Mouse (Mus musculus) embryonic facial prominence, embryonic 10.5 days (tissue): ENCODE measurements around the gene Cks1b. TPM values are rescaled to one million over a fixed set of nuclear protein-coding genes. Genes with fewer than 3 reads are reported as not detected.

Source experiments
- DNase-seq: peaks from one replicate; pipeline ENCODE4 v3.0.0-alpha.2; 2017; ENCODE audit warnings: low spot score
- H3K27ac ChIP-seq: fragments of 300-500 bp; sonication (generic); replicated peaks from 2 replicates; pipeline ENCODE4 v1.5.1; 2016; ENCODE audit warnings: mild to moderate bottlenecking
- H3K27me3 ChIP-seq: fragments of 300-500 bp; sonication (generic); replicated peaks from 2 replicates; pipeline ENCODE4 v1.6.1; 2016; ENCODE audit warnings: low read depth, mild to moderate bottlenecking; ENCODE audit not compliant: poor library complexity, severe bottlenecking
- H3K36me3 ChIP-seq: fragments of 300-500 bp; sonication (generic); replicated peaks from 2 replicates; pipeline ENCODE4 v1.6.1; 2016; ENCODE audit warnings: mild to moderate bottlenecking, moderate library complexity
- H3K4me1 ChIP-seq: fragments of 300-500 bp; sonication (generic); 2 replicates; pipeline ENCODE4 v1.6.1; 2016
- H3K4me3 ChIP-seq: fragments of 300-500 bp; sonication (generic); 2 replicates; pipeline ENCODE4 v1.5.1; 2016; ENCODE audit warnings: mild to moderate bottlenecking, moderate library complexity
- H3K9me3 ChIP-seq: fragments of 300-500 bp; sonication (generic); 2 replicates; pipeline ENCODE4 v1.6.1; 2016; ENCODE audit warnings: mild to moderate bottlenecking
- WGBS: fragments of 180-500 bp; shearing (Covaris S2); methylation state at CpG from one replicate; pipeline ENCODE4 v1.1.7; 2016; 5-methylcytosine and 5-hydroxymethylcytosine counted together
- polyA plus RNA-seq: library from polyadenylated mRNA; unstranded; fragments of >200 nt; fragmentation: Nextera tagmentation; extraction: Ambion mirVana; gene quantifications from 2 replicates; pipeline ENCODE4 v1.2.1, GENCODE M21; 2016

The Cks1b gene
- polyA plus RNA-seq: 786 and 805 TPM in 2 replicates

DNA sequence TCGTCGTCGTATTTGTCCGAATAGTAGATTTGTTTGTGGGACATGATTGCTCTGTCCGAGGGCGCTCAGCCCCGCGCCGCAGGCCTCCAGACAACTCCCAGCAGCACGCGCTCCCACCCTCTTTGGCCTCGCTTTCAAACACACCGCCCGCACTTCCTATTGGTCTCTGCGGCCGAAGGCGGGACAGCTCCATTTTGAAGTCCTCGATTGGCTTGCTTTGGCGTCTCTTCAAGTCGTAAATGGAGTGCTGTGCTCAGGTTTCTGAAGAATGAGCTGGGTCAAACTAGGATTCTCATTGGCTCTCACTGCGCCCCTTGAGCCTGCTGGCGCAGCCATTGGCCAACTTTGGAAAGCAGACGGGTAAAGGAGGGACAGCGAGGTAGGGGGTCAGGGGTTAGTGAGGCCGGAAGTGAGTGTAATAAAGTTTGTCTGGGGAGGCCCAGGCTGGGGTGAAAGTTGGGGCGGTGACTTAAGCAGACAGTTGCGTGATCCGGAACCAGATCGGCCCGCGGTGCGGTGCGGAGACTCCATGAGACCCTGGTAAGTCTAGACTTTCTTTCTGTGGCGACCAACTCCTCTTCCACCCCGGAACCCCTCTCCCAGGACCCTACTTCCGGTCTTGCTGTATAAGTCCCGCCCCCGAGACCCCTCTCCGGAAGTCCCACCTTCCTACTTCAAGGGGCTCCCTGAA is at the start of gene Cks1b, which contains the start of gene Shc1:
TSS of gene Cks1b (minus strand) at position 214 of the 691 bp plus-strand sequence.
TSS of gene Shc1 (plus strand) at position 274 of the 691 bp plus-strand sequence.
- peak; percentile 97 for DNase-seq
- no peaks in the 10 kb centered on the region for H3K9me3 ChIP-seq
- H3K27me3 ChIP-seq: no peaks in the 10 kb centered on the region
- peaks cover 52% of the 10 kb centered on the region for H3K4me1 ChIP-seq
- H3K4me3 ChIP-seq: peak within 1 kb of the TSS; percentile 76
- H3K36me3 ChIP-seq: peaks cover 40% of the 10 kb centered on the region
- H3K27ac ChIP-seq: peak within 1 kb of the TSS; percentile 92
- under 1% methylated on average over 39 of the region's 39 CpGs for WGBS

DNA sequence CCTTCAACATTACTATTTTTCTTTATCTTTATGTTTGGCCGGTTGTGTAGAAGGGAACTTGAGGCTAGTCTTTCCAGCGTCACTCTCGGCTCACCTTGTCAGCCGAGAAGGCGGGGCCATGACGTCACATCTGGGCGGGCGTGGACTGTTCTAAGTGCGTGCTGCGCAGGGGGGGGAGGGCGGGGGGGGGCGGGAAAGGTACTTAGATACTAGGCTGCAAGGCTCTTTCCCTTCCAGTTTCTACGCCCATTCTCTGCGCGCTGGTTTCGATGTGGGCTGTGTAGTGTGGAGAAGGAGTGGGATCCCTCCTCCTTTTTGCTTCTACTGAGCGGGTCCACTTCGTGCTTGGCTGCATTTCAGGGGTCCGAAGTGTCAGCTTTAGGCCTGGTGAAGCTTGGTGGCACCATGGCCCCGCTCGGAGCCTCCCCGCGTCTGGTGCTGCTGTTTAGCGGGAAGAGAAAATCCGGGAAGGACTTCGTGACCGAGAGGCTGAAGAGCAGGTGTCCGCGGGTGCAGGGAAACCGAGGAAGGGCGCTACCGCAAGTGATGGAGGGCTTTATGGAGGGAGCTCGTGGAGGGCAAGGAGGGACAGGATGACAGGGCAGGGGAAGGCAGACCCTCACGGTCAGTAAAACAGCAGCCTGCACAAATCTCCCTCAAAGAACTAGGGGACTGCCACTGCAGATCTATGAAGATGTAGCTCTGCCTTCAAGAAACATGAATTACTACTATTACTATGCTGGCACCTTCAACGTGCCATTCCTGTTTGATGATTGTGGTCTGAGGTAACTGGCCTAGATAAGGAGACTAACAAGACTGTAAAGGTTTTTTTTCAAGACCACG is 41.0 kb upstream of the Cks1b start:
- Histone ChIP-seq H3K27ac (peak overlapping the region; percentile 94), H3K9me3 (no peaks in the 10 kb centered on the region), H3K4me3 (peak overlapping the region; percentile 70), H3K4me1 (peaks cover 32% of the 10 kb centered on the region), H3K36me3 (peaks cover 16% of the 10 kb centered on the region), H3K27me3 (no peaks in the 10 kb centered on the region)
- peak; percentile 92 for DNase-seq
- 2% methylated on average over 36 of the region's 36 CpGs for WGBS

- Histone ChIP-seq H3K27ac (peak overlapping the region; percentile 94), H3K4me1 (peaks cover 32% of the 10 kb centered on the region), H3K36me3 (peaks cover 13% of the 10 kb centered on the region), H3K4me3 (peak overlapping the region; percentile 70), H3K27me3 (no peaks in the 10 kb centered on the region), H3K9me3 (no peaks in the 10 kb centered on the region)
- 52% methylated on average over 13 of the region's 13 CpGs for WGBS
- DNase-seq: peak; percentile 25
Observed at GRCm38 (mm10) chr3:89458372-89458964, 40.3 kb upstream of the Cks1b start.

DNA sequence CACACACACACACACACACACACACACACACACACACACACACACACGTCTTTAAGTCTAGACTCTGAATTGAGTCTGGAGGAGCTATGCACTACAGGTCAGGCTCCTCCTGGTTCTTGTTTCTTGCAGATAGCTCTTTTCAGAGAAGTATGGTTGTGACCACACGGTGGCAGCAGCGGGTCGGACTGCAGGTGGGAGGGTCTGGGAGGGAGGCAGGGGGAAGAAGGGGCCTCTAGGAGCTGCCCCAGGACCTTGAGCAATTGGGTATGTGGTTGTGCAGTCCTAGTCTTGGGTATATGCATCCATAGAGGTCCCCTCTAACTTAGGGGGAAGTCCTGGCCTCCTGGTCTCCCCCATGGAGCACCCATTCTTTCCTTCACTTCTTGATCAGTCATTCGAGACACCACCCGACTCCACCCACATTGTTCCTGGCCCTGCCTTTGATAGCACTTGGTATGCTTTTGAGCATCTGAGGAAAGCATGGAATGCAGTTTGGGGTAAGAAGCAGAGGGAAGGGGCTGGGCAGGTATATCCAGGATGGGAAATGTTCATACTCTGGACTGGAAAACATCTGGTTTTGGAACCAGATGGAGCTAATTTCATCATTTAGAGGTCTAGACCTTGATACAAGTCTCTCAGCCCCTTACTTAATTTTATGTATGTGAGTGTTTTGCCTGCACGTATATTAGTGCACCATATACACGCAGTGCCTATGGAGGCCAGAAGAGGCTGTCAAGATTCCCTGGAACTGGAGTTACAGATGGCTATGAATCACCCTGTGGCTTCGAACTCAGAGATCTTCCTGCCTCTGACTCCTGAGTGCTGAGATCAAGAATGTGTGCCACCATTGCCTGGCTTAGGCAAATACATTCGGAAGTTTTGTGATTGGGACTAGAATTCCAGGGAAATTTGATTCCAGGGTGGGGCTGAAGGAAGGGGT is 38.8 kb upstream of the Cks1b start:
- 0 out of 2 replicates have a peak overlapping the region, but pooled peaks have one; percentile 19 for H3K27ac ChIP-seq
- 39% methylated on average over 10 of the region's 10 CpGs for WGBS

DNA sequence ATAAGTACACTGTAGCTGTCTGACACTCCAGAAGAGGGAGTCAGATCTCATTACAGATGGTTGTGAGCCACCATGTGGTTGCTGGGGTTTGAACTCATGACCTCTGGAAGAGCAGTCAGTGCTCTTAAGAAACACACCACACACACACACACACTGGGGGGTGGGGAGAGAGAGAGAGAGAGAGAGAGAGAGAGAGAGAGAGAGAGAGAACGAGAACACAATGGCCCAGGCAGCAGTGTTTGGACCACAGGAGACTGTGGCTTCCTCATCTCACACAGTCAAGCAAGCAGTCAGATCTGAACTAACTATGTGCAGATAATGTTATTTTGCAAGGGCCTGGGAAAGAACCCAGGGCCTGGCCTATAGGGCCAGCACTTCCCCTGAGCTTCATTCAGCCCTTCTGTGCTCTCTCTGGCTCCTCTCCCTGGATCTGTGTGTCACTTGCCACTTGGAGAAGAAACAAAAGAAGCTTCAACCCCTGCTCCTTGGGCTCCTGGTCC is 37.7 kb upstream of the Cks1b start:
- WGBS: 55% methylated on average over 1 of the region's 1 CpGs
- Histone ChIP-seq H3K4me1 (peaks cover 50% of the 10 kb centered on the region), H3K27me3 (no peaks in the 10 kb centered on the region), H3K4me3 (no peak overlapping the region), H3K27ac (no peak overlapping the region), H3K36me3 (no peaks in the 10 kb centered on the region), H3K9me3 (no peaks in the 10 kb centered on the region)
- no peak for DNase-seq

More for the DNA sequence above, 38.8 kb upstream of the Cks1b start:
- H3K4me3 ChIP-seq: no peak overlapping the region
- peaks cover 40% of the 10 kb centered on the region for H3K4me1 ChIP-seq
- no peaks in the 10 kb centered on the region for H3K9me3 ChIP-seq
- peaks cover 9% of the 10 kb centered on the region for H3K36me3 ChIP-seq
- no peaks in the 10 kb centered on the region for H3K27me3 ChIP-seq
- peak; percentile 87 for DNase-seq

DNA sequence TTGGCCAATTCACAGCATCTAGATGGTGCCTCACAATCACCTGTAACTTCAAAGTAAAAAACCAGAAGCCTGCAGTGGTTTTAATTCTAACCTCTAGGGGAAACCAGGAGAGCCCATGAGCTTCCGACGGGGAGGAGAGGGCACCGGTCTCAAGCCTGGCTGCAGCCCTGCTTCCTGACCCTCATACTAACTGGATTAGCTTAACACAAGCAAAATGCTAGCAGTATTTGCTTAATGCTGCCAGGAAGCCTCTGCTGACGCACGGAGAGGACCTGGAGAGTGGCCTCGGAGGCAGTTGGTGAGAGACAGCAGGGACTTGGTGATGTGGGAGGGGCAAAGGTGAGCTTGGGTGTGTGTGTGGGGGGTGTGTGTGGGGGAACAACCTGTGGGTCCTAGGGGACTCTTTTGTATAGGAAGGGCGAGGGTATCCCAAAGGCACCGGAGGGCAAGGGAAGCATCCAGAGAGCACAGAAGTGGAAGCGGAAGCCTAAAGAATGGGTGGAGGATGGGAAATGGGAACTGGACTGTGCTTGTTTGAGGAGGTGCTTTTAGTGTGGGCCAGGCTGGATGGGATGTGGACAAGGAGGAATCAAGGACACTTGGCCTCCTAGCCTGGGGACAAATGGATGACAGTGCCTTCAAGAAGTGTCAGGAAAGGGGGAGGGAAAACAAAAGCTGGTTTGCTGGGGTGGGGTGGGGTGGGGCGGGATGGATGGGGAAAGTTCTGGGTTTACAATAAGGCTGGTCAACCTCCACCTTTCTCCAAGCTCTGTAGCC is 36.4 kb upstream of the Cks1b start, which contains the start of gene Pmvk:
TSS of gene Pmvk (plus strand) at position 141 of the 777 bp plus-strand sequence.
- Histone ChIP-seq H3K4me1 (peaks cover 43% of the 10 kb centered on the region), H3K4me3 (no peak within 1 kb of the TSS), H3K27me3 (no peaks in the 10 kb centered on the region), H3K9me3 (no peaks in the 10 kb centered on the region), H3K27ac (0 out of 2 replicates have a peak within 1 kb of the TSS, but pooled peaks have one; percentile 1), H3K36me3 (peaks cover 2% of the 10 kb centered on the region; the same call in 1 of the 2 replicates)
- WGBS: 53% methylated on average over 10 of the region's 10 CpGs
- DNase-seq: no peak

DNA sequence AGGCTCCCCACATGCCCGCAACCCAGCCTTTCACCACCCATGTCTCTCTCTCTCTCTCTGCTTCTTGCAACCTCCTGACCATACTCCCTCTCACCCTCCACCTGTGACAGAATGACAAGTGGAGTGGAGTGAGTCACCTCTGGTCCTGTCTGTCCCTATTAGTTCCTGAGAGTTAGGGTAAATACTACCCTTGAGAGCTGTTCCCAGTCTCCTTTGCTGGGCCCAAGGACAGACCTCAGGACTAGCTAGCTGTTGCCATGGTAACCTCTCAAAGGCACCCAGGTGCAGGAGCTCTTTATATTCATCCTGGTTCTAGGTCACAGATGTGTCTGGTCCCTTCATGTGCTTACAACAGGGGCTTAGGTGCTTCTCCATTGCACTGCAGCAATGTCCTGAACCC is 33.7 kb upstream of the Cks1b start:
- 90% methylated on average over 1 of the region's 1 CpGs for WGBS
- Histone ChIP-seq H3K4me3 (no peak overlapping the region), H3K27me3 (no peaks in the 10 kb centered on the region), H3K9me3 (no peaks in the 10 kb centered on the region), H3K36me3 (peaks cover 17% of the 10 kb centered on the region), H3K4me1 (peaks cover 46% of the 10 kb centered on the region), H3K27ac (no peak overlapping the region)
- DNase-seq: no peak

- H3K36me3 ChIP-seq: peaks cover 39% of the 10 kb centered on the region
- DNase-seq: peak; percentile 72
- no peak overlapping the region for H3K27ac ChIP-seq
- no peaks in the 10 kb centered on the region for H3K27me3 ChIP-seq
- H3K9me3 ChIP-seq: no peaks in the 10 kb centered on the region
- 43% methylated on average over 7 of the region's 7 CpGs for whole genome bisulfite sequencing
- peaks cover 35% of the 10 kb centered on the region for H3K4me1 ChIP-seq
- no peak overlapping the region for H3K4me3 ChIP-seq
Observed at GRCm38 (mm10) chr3:89449541-89449940, 31.4 kb upstream of the Cks1b start.

GRCm38 (mm10) chr3:89448720-89449537 is 30.7 kb upstream of the Cks1b start:
- Histone ChIP-seq H3K4me3 (no peak overlapping the region), H3K9me3 (no peaks in the 10 kb centered on the region), H3K36me3 (peaks cover 45% of the 10 kb centered on the region), H3K4me1 (peaks cover 32% of the 10 kb centered on the region), H3K27me3 (no peaks in the 10 kb centered on the region), H3K27ac (no peak overlapping the region)
- no peak for DNase-seq
- WGBS: 68% methylated on average over 13 of the region's 13 CpGs

GRCm38 (mm10) chr3:89440691-89441090 is 22.5 kb upstream of the Cks1b start:
- H3K9me3 ChIP-seq: no peaks in the 10 kb centered on the region
- no peak overlapping the region for H3K4me3 ChIP-seq
- peaks cover 37% of the 10 kb centered on the region for H3K36me3 ChIP-seq
- H3K4me1 ChIP-seq: peaks cover 23% of the 10 kb centered on the region
- no peak for DNase-seq
- 93% methylated on average over 2 of the region's 2 CpGs for WGBS
- H3K27me3 ChIP-seq: no peaks in the 10 kb centered on the region
- no peak overlapping the region for H3K27ac ChIP-seq
